Mouse (Mus musculus): ENCODE results near the gene Tmem29.

GRCm38 (mm10) chrX:150477854-150478780 lies 19.2 kb upstream of the Tmem29 start:
- peak; percentile 25; the same call in 1 of the 2 replicates for TF ChIP-seq CTCF (IDR thresholded peaks at IDR 0.05; ENCODE audit: low read depth, low read length)
- no peak for TF ChIP-seq GATA1 (IDR thresholded peaks at IDR 0.05; ENCODE audit: borderline replicate concordance, low read length)
